Mouse (Mus musculus) MEL (cell line): Measurements from ENCODE around the gene Dock1.

Experiments
- CTCF ChIP-seq, 3 experiments: IDR thresholded peaks in 2 of 3; conservative IDR thresholded peaks in 1 of 3; 2 replicates each; pipeline ENCODE4 v1.5.1; 2011 to 2012; ENCODE audit warnings: low read length in 3 of 3, low read depth in 2 of 3, mild to moderate bottlenecking in 2 of 3, improper control_type of control experiment in 1 of 3, inconsistent platforms in 1 of 3, mixed read lengths in 1 of 3, moderate library complexity in 1 of 3; ENCODE audit not compliant: control insufficient read depth in 1 of 3, insufficient read depth in 1 of 3, poor library complexity in 1 of 3, severe bottlenecking in 1 of 3
- ETS1 ChIP-seq: IDR thresholded peaks from 2 replicates; pipeline ENCODE4 v1.6.1; 2012; ENCODE audit warnings: low read depth, mild to moderate bottlenecking, inconsistent platforms, low read length, improper control_type of control experiment, moderate library complexity
- GABPA ChIP-seq: IDR thresholded peaks from 2 replicates; pipeline ENCODE4 v1.6.1; 2012; ENCODE audit warnings: low read depth, mild to moderate bottlenecking, inconsistent platforms, low read length, improper control_type of control experiment, moderate library complexity
- GATA1 ChIP-seq: IDR thresholded peaks from 2 replicates; pipeline ENCODE4 v1.6.1; 2011; ENCODE audit warnings: low read depth, low read length, improper control_type of control experiment
- MXI1 ChIP-seq: IDR thresholded peaks from 2 replicates; pipeline ENCODE4 v1.6.1; 2011; ENCODE audit warnings: mild to moderate bottlenecking, low read depth, low read length, improper control_type of control experiment
- MYB ChIP-seq: IDR thresholded peaks from 2 replicates; pipeline ENCODE4 v1.6.1; 2011; ENCODE audit warnings: mild to moderate bottlenecking, low read depth, low read length, improper control_type of control experiment
- POLR2A ChIP-seq, 2 experiments: IDR thresholded peaks; 2 replicates each; pipeline ENCODE4 v1.6.1; 2011 to 2012; ENCODE audit warnings: low read length in 2 of 2, mild to moderate bottlenecking in 2 of 2, control low read depth in 1 of 2, improper control_type of control experiment in 1 of 2, low read depth in 1 of 2, moderate library complexity in 1 of 2; ENCODE audit not compliant: control insufficient read depth in 1 of 2, insufficient read depth in 1 of 2, poor library complexity in 1 of 2
- USF2 ChIP-seq, 2 experiments: IDR thresholded peaks; 2 replicates each; pipeline ENCODE4 v1.6.1; 2011 to 2012; ENCODE audit warnings: improper control_type of control experiment in 2 of 2, low read length in 2 of 2, borderline replicate concordance in 1 of 2, inconsistent platforms in 1 of 2, low read depth in 1 of 2, mild to moderate bottlenecking in 1 of 2; ENCODE audit not compliant: insufficient read depth in 1 of 2

GRCm38 (mm10) chr7:134669474-134670311, 761 bp upstream of the Dock1 start:
- TF ChIP-seq MXI1 (no peak), GABPA (no peak), GATA1 (no peak), POLR2A (IDR thresholded peaks at IDR 0.05; ENCODE audit: control insufficient read depth in 1 of 2, insufficient read depth in 1 of 2, low read depth in 1 of 2, low read length in 2 of 2, poor library complexity in 1 of 2) (no peak), MYB (no peak), USF2 (IDR thresholded peaks at IDR 0.05; ENCODE audit: borderline replicate concordance in 1 of 2, insufficient read depth in 1 of 2, low read depth in 1 of 2, low read length in 2 of 2) (no peak), CTCF (IDR thresholded peaks at IDR 0.05 in 2 of 3, conservative IDR thresholded peaks at IDR 0.05 in 1 of 3; ENCODE audit: control insufficient read depth in 1 of 3, insufficient read depth in 1 of 3, low read depth in 2 of 3, low read length in 3 of 3, poor library complexity in 1 of 3, severe bottlenecking in 1 of 3) (no peak), ETS1 (no peak)
